In genomic region chr12:12938361-12938760, GRCm38 (mm10) we compare ENCODE assay signal across 8 mouse cellular contexts. TPM values are rescaled to one million over a fixed set of nuclear protein-coding genes. Genes with fewer than 3 reads are reported as not detected.
DNase-seq lines count a peak whose midpoint lies in the region; ATAC-seq lines count a peak whose summit lies in the region.

No protein-coding gene starts in this region.

- ATAC-seq in forebrain, embryonic 12.5 days (ENCODE audit: low FRiP score), result no peak
- ATAC-seq in heart, embryonic 15.5 days (replicated peaks; ENCODE audit: insufficient number of reproducible peaks, insufficient read depth, low FRiP score, low read depth), result peak; percentile 27
- ATAC-seq in liver, embryonic 15.5 days (ENCODE audit: insufficient read depth), result no peak
- no peak for ATAC-seq in neural tube, embryonic 15.5 days (ENCODE audit: low FRiP score)
- no peak for ATAC-seq in erythroblast, adult 5-6 weeks (replicated peaks; ENCODE audit: low FRiP score, poor library complexity, severe bottlenecking)

- peaks cover 26% of the 10 kb centered on the region for H3K4me1 ChIP-seq in forebrain, embryonic 12.5 days
- peaks cover 21% of the 10 kb centered on the region for H3K4me1 ChIP-seq in heart, embryonic 15.5 days (replicated peaks)
- H3K4me1 ChIP-seq in liver, embryonic 15.5 days (replicated peaks), result peaks cover 22% of the 10 kb centered on the region
- peaks cover 38% of the 10 kb centered on the region for H3K4me1 ChIP-seq in neural tube, embryonic 15.5 days

- peak overlapping the region; percentile 78 for H3K4me3 ChIP-seq in forebrain, embryonic 12.5 days (replicated peaks)
- H3K4me3 ChIP-seq in heart, embryonic 15.5 days, result peak overlapping the region; percentile 84
- peak overlapping the region; percentile 60 for H3K4me3 ChIP-seq in liver, embryonic 15.5 days (replicated peaks)
- H3K4me3 ChIP-seq in neural tube, embryonic 15.5 days (replicated peaks), result peak overlapping the region; percentile 80

- WGBS in forebrain, embryonic 12.5 days, result 2% methylated on average over 7 of the region's 7 CpGs
- under 1% methylated on average over 7 of the region's 7 CpGs for WGBS in heart, embryonic 15.5 days
- WGBS in liver, embryonic 15.5 days (ENCODE audit: insufficient replicate concordance), result 10% methylated on average over 7 of the region's 7 CpGs
- WGBS in neural tube, embryonic 15.5 days, result 2% methylated on average over 7 of the region's 7 CpGs

- H3K27me3 ChIP-seq in forebrain, embryonic 12.5 days, result no peaks in the 10 kb centered on the region
- H3K27me3 ChIP-seq in heart, embryonic 15.5 days, result no peaks in the 10 kb centered on the region
- H3K27me3 ChIP-seq in liver, embryonic 15.5 days, result peaks cover 70% of the 10 kb centered on the region
- H3K27me3 ChIP-seq in neural tube, embryonic 15.5 days (replicated peaks), result no peaks in the 10 kb centered on the region

- H3K27ac ChIP-seq in forebrain, embryonic 12.5 days, result peak overlapping the region; percentile 98
- peak overlapping the region; percentile 69 for H3K27ac ChIP-seq in heart, embryonic 15.5 days
- no peak overlapping the region for H3K27ac ChIP-seq in liver, embryonic 15.5 days (replicated peaks)
- H3K27ac ChIP-seq in neural tube, embryonic 15.5 days (replicated peaks), result peak overlapping the region; percentile 97

- peak overlapping the region; percentile 88 for H3K9ac ChIP-seq in forebrain, embryonic 12.5 days
- peak overlapping the region; percentile 84 for H3K9ac ChIP-seq in heart, embryonic 15.5 days
- no peak overlapping the region for H3K9ac ChIP-seq in liver, embryonic 15.5 days
- H3K9ac ChIP-seq in neural tube, embryonic 15.5 days (replicated peaks), result peak overlapping the region; percentile 91

- H3K36me3 ChIP-seq in forebrain, embryonic 12.5 days (replicated peaks), result peaks cover 41% of the 10 kb centered on the region
- peaks cover 11% of the 10 kb centered on the region for H3K36me3 ChIP-seq in heart, embryonic 15.5 days
- H3K36me3 ChIP-seq in liver, embryonic 15.5 days (replicated peaks), result 0 out of 2 replicates have a peak, but pooled peaks cover 5% of the 10 kb centered on the region
- peaks cover 16% of the 10 kb centered on the region for H3K36me3 ChIP-seq in neural tube, embryonic 15.5 days

- H3K9me3 ChIP-seq in forebrain, embryonic 12.5 days, result no peaks in the 10 kb centered on the region
- no peaks in the 10 kb centered on the region for H3K9me3 ChIP-seq in heart, embryonic 15.5 days (replicated peaks)
- H3K9me3 ChIP-seq in liver, embryonic 15.5 days (replicated peaks), result no peaks in the 10 kb centered on the region
- H3K9me3 ChIP-seq in neural tube, embryonic 15.5 days (replicated peaks), result no peaks in the 10 kb centered on the region

- DNase-seq in CD4-positive helper T cell, adult 2 months (ENCODE audit: low read depth, low spot score), result peak; percentile 10
- peak; percentile 33 for DNase-seq in adrenal gland, adult 8-10 months
- peak; percentile 88 for DNase-seq in kidney, postnatal 14 days

- peak overlapping the region; percentile 71 for H3K4me2 ChIP-seq in forebrain, embryonic 12.5 days
- H3K4me2 ChIP-seq in heart, embryonic 15.5 days, result peak overlapping the region; percentile 88
- peak overlapping the region; percentile 78 for H3K4me2 ChIP-seq in liver, embryonic 15.5 days
- peak overlapping the region; percentile 93 for H3K4me2 ChIP-seq in neural tube, embryonic 15.5 days

RNA-seq across cellular contexts. Expression of gene Mycn, which starts 3.4 kb away (rescaled TPM):
- total RNA-seq in adrenal gland, adult 8-10 months (2022), result 1 to 10 TPM; 5.4 to 7.0 (median 6.4) TPM
- 129 and 141 TPM in 2 replicates for polyA plus RNA-seq in forebrain, embryonic 12.5 days (2016; fragmentation: Nextera tagmentation; extraction: Ambion mirVana)
- polyA plus RNA-seq in heart, embryonic 15.5 days (2015; fragmentation: Nextera tagmentation; extraction: Ambion mirVana), result 33.6 and 34.5 TPM in 2 replicates
- 4.9 and 5.0 TPM in 2 replicates for polyA plus RNA-seq in liver, embryonic 15.5 days (2015; fragmentation: Nextera tagmentation; extraction: Ambion mirVana)
- 40.7 and 43.2 TPM in 2 replicates for polyA plus RNA-seq in neural tube, embryonic 15.5 days (2015; fragmentation: Nextera tagmentation; extraction: Ambion mirVana)
- total RNA-seq in erythroblast, adult 5-6 weeks (2015; ENCODE audit: low replicate concordance), result not detected in 2 replicates
- total RNA-seq in erythroblast, adult 5-6 weeks (2017; ENCODE audit: low replicate concordance), result 0.56 TPM in 1 of 2 replicates, not detected in the other

Comparison
In these comparisons a context has a peak if more than half of its experiments do, and no peak if none do; other contexts are left out.
1. DNase-seq: peak in every context shown above with its lines; median percentile 88 in kidney, postnatal 14 days; 33 in adrenal gland, adult 8-10 months; 10 in CD4-positive helper T cell, adult 2 months.